Mouse (Mus musculus): ENCODE results near the gene Ulk3. TPM values are rescaled to one million over a fixed set of nuclear protein-coding genes. Genes with fewer than 3 reads are reported as not detected.

Ulk3 gene
- polyA plus RNA-seq, 1 experiment = 10.1 TPM

DNA sequence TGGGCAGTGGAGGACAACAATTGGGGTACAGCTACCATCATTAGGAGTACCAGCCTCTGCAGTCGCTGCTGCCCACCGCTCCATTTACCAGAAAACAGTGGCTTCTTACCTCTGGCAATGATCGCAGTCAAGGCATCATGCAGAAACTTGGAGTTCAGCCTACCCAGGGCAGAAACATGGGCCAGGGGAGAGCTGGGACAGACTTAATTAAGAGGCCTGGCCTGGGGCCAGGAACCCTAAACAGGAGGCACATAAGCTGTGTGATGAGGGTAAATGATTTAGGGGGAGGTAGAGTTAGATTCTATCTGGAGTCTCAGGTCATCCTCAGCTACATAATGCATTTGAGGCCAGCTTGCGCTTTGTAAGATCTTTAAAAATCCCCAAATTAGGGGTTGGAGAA lies 40.1 kb upstream of the Ulk3 start:
- H3K9me3 ChIP-seq (replicated peaks; ENCODE audit: control insufficient read depth, insufficient read depth, low read length, poor library complexity, severe bottlenecking) = no peaks in the 10 kb centered on the region
- TF ChIP-seq POLR2A (IDR thresholded peaks at IDR 0.05; ENCODE audit: insufficient read depth, low read length) (no peak), EP300 (IDR thresholded peaks at IDR 0.05; ENCODE audit: insufficient read depth, low read depth, low read length) (no peak), CTCF (IDR thresholded peaks at IDR 0.05; ENCODE audit: low read depth, low read length) (no peak)
- H3K9ac ChIP-seq (ENCODE audit: low read depth, poor library complexity, severe bottlenecking) = no peak overlapping the region
- H3K27ac ChIP-seq (ENCODE audit: insufficient read depth, low read length) = no peak overlapping the region
- H3K4me3 ChIP-seq (ENCODE audit: low read depth, low read length) = no peak overlapping the region
- H3K4me1 ChIP-seq (ENCODE audit: control insufficient read depth, insufficient read depth, low read length) = peaks cover 5% of the 10 kb centered on the region
- peaks cover 6% of the 10 kb centered on the region for H3K36me3 ChIP-seq (ENCODE audit: control insufficient read depth, insufficient read depth, low read length, poor library complexity, severe bottlenecking)
- no peaks in the 10 kb centered on the region for H3K27me3 ChIP-seq (ENCODE audit: control insufficient read depth, insufficient read depth, low read length, poor library complexity, severe bottlenecking)

DNA sequence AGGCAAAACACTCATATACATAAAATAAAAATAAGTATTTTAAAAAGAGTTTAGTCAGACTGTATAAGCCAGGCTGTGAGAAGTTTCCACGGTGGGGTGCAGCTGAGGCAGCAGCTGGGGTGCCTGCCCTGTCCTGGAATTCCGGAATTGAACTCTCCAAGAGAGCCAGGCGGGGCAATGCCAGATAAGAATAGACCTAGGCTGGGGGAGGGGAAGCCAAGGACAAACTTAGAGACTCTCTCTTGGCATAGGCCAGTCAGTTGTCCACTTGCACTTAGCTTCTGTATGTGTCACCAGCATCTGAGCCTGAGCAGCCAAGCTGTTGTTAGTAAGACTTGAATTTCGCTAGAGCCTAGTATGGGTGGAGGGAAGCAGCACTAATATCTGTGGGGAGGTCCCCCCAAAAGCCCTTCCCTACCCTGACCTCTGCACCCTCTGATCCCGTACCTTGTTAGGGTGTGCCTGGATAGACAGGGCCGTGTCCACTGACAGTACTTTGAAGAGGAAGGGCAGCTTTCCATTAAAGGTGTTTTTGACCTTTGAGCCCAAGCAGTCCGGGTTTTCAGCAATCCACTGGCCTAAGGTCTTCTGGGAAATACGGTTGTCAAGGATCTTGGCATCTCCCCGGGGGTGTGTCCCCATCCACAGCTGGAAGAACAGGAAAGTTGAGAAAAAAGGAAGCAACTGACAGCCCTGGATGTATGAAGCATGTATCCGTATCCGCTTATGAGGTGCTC lies 39.0 kb upstream of the Ulk3 start:
- no peaks in the 10 kb centered on the region for H3K9me3 ChIP-seq (replicated peaks; ENCODE audit: control insufficient read depth, insufficient read depth, low read length, poor library complexity, severe bottlenecking)
- H3K4me1 ChIP-seq (ENCODE audit: control insufficient read depth, insufficient read depth, low read length) = peaks cover 5% of the 10 kb centered on the region
- no peak overlapping the region; the same call in 1 of the 2 replicates for H3K27ac ChIP-seq (ENCODE audit: insufficient read depth, low read length)
- TF ChIP-seq EP300 (IDR thresholded peaks at IDR 0.05; ENCODE audit: insufficient read depth, low read depth, low read length) = no peak
- TF ChIP-seq POLR2A (IDR thresholded peaks at IDR 0.05; ENCODE audit: insufficient read depth, low read length) = no peak
- no peak for TF ChIP-seq CTCF (IDR thresholded peaks at IDR 0.05; ENCODE audit: low read depth, low read length)
- H3K4me3 ChIP-seq (ENCODE audit: low read depth, low read length) = no peak overlapping the region
- H3K36me3 ChIP-seq (ENCODE audit: control insufficient read depth, insufficient read depth, low read length, poor library complexity, severe bottlenecking) = peaks cover 3% of the 10 kb centered on the region; the same call in 1 of the 2 replicates
- H3K27me3 ChIP-seq (ENCODE audit: control insufficient read depth, insufficient read depth, low read length, poor library complexity, severe bottlenecking) = no peaks in the 10 kb centered on the region
- H3K9ac ChIP-seq (ENCODE audit: low read depth, poor library complexity, severe bottlenecking) = no peak overlapping the region

DNA sequence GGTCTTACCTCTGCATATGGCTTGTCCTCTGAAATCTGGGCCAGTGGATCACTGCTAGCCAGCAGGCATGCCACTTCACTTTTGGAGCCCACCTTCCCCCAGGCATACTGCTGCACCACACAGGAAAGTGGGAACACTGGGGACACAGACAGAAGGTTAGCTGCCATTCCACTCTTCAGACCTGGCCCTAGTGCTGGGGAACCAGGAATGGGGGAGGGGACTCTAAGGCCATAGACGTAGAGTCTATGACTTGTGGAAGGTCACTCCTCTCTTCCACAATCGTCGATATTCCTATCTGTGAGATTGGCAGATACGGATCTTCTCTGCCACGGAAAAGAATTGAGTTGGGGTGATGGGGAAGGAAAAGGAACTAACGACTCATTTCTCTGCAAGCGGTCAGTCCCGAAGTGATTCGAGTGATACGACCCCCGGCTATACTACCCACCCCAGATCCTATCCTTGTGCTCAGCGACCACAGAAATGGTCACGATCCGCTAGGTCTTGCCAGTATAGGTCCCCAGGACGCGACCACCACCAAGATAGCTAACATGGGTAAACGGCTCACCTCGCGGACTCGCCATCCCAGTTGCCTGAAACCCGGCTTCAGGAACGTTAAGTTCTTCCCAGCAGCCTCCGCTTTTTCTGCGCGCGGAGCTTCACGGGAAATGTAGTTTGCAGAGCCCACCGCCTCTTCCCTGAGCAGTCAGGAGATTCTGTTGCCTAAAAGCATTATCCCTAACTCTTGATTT lies 36.9 kb upstream of the Ulk3 start, which contains the start of gene Mpi:
Gene Mpi (minus strand): TSS at position 625 of the 749 bp plus-strand sequence.
- Histone ChIP-seq H3K27me3 (ENCODE audit: control insufficient read depth, insufficient read depth, low read length, poor library complexity, severe bottlenecking) (no peaks in the 10 kb centered on the region), H3K9ac (ENCODE audit: low read depth, poor library complexity, severe bottlenecking) (peak within 1 kb of the TSS; percentile 58), H3K9me3 (replicated peaks; ENCODE audit: control insufficient read depth, insufficient read depth, low read length, poor library complexity, severe bottlenecking) (no peaks in the 10 kb centered on the region), H3K4me1 (ENCODE audit: control insufficient read depth, insufficient read depth, low read length) (peaks cover 5% of the 10 kb centered on the region), H3K27ac (ENCODE audit: insufficient read depth, low read length) (no peak within 1 kb of the TSS), H3K4me3 (ENCODE audit: low read depth, low read length) (peak within 1 kb of the TSS; percentile 94), H3K36me3 (ENCODE audit: control insufficient read depth, insufficient read depth, low read length, poor library complexity, severe bottlenecking) (peaks cover 3% of the 10 kb centered on the region; the same call in 1 of the 2 replicates)
- no peak for TF ChIP-seq CTCF (IDR thresholded peaks at IDR 0.05; ENCODE audit: low read depth, low read length)
- peak; percentile 76 for TF ChIP-seq POLR2A (IDR thresholded peaks at IDR 0.05; ENCODE audit: insufficient read depth, low read length)

DNA sequence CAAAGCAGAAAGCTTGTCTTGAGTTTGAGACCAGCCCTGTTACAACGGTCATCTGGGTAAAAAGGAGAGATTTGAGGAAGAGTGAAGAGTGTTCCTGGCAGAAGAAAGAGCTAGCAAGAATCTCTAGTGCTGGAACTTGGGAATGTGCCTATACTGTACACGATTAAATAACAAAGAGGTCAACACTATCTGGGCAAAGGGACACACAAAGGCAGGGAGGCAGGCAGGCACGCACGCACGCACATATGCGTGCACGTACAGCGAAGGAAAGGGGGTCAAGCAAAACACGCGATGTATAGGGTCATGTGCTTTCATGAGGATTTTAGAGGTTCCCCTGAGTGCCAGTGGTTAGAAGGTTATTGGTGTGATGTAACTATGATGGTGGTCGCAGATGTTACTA lies 36.1 kb upstream of the Ulk3 start:
- Histone ChIP-seq H3K4me3 (ENCODE audit: low read depth, low read length) (no peak overlapping the region), H3K4me1 (ENCODE audit: control insufficient read depth, insufficient read depth, low read length) (peaks cover 5% of the 10 kb centered on the region)

DNA sequence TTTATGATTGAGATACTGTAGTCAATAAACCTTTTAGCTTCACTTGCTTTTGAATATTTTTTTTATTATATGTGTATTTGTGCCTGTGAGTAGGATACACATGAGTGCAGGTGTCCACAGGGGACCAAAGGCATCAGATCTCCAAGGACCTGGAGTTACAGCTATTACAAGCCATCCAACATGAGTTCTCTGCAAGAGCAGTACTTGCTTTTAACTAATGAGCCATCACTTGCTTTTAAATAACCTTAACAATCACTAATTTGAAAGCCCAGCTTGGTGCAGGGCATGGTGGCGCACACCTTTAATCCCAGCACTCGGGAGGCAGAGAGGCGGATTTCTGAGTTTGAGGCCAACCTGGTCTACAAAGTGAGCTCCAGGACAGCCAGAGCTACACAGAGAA lies 34.5 kb upstream of the Ulk3 start:
- Histone ChIP-seq H3K9ac (ENCODE audit: low read depth, poor library complexity, severe bottlenecking) (no peak overlapping the region), H3K36me3 (ENCODE audit: control insufficient read depth, insufficient read depth, low read length, poor library complexity, severe bottlenecking) (no peaks in the 10 kb centered on the region), H3K9me3 (replicated peaks; ENCODE audit: control insufficient read depth, insufficient read depth, low read length, poor library complexity, severe bottlenecking) (no peaks in the 10 kb centered on the region), H3K27me3 (ENCODE audit: control insufficient read depth, insufficient read depth, low read length, poor library complexity, severe bottlenecking) (no peaks in the 10 kb centered on the region), H3K27ac (ENCODE audit: insufficient read depth, low read length) (no peak overlapping the region), H3K4me3 (ENCODE audit: low read depth, low read length) (no peak overlapping the region), H3K4me1 (ENCODE audit: control insufficient read depth, insufficient read depth, low read length) (peaks cover 5% of the 10 kb centered on the region)
- TF ChIP-seq POLR2A (IDR thresholded peaks at IDR 0.05; ENCODE audit: insufficient read depth, low read length) (no peak), EP300 (IDR thresholded peaks at IDR 0.05; ENCODE audit: insufficient read depth, low read depth, low read length) (no peak), CTCF (IDR thresholded peaks at IDR 0.05; ENCODE audit: low read depth, low read length) (no peak)

More for the DNA sequence above, 36.1 kb upstream of the Ulk3 start:
- TF ChIP-seq CTCF (IDR thresholded peaks at IDR 0.05; ENCODE audit: low read depth, low read length) (no peak), POLR2A (IDR thresholded peaks at IDR 0.05; ENCODE audit: insufficient read depth, low read length) (no peak), EP300 (IDR thresholded peaks at IDR 0.05; ENCODE audit: insufficient read depth, low read depth, low read length) (no peak)
- no peaks in the 10 kb centered on the region for H3K9me3 ChIP-seq (replicated peaks; ENCODE audit: control insufficient read depth, insufficient read depth, low read length, poor library complexity, severe bottlenecking)
- H3K27me3 ChIP-seq (ENCODE audit: control insufficient read depth, insufficient read depth, low read length, poor library complexity, severe bottlenecking) = no peaks in the 10 kb centered on the region
- no peak overlapping the region for H3K27ac ChIP-seq (ENCODE audit: insufficient read depth, low read length)
- H3K36me3 ChIP-seq (ENCODE audit: control insufficient read depth, insufficient read depth, low read length, poor library complexity, severe bottlenecking) = peaks cover 3% of the 10 kb centered on the region; the same call in 1 of the 2 replicates
- no peak overlapping the region for H3K9ac ChIP-seq (ENCODE audit: low read depth, poor library complexity, severe bottlenecking)

DNA sequence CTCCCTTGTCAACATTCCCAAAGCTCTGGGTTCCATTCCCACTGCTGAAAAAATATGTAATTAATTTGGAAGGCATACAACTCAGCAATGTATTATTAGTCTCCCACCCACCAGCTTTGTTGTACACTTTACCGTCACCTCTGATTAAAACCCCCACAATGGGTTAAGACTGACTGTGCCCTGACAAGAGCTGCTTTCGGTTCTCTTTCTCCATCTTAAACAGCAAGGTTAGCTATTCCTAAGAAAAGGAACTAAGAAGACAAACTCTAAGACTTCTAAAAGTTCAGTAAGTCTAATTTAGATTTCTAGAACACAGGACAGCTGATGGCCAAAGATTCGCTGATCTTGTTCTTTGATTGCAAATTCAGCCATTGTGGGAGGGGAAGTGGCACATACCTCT lies 32.0 kb upstream of the Ulk3 start:
- Histone ChIP-seq H3K4me1 (ENCODE audit: control insufficient read depth, insufficient read depth, low read length) (peaks cover 5% of the 10 kb centered on the region), H3K27ac (ENCODE audit: insufficient read depth, low read length) (no peak overlapping the region), H3K27me3 (ENCODE audit: control insufficient read depth, insufficient read depth, low read length, poor library complexity, severe bottlenecking) (no peaks in the 10 kb centered on the region), H3K9me3 (replicated peaks; ENCODE audit: control insufficient read depth, insufficient read depth, low read length, poor library complexity, severe bottlenecking) (no peaks in the 10 kb centered on the region), H3K36me3 (ENCODE audit: control insufficient read depth, insufficient read depth, low read length, poor library complexity, severe bottlenecking) (no peaks in the 10 kb centered on the region), H3K4me3 (ENCODE audit: low read depth, low read length) (no peak overlapping the region), H3K9ac (ENCODE audit: low read depth, poor library complexity, severe bottlenecking) (no peak overlapping the region)
- TF ChIP-seq CTCF (IDR thresholded peaks at IDR 0.05; ENCODE audit: low read depth, low read length) = no peak
- no peak for TF ChIP-seq EP300 (IDR thresholded peaks at IDR 0.05; ENCODE audit: insufficient read depth, low read depth, low read length)
- TF ChIP-seq POLR2A (IDR thresholded peaks at IDR 0.05; ENCODE audit: insufficient read depth, low read length) = no peak
